Comparison of ENCODE assay signal across 1 mouse cellular context in the genomic region with DNA sequence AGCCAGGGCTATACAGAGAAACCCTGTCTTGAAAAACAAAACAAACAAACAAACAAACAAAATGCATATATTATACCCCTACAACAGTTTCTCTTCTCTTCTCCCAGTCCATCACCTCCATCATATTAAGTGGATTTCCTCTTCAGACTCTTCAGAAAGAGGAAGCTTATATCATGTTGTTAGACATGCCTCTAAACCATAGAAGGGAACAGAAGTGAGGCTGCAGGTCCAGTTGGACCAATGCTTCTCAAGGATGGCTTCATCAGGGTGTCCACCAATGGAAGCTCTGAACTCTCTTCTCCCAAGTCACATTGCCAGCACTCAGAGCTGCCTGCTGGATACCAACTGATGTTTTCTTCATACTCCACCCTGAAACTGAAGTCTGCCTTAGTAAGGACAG. TPM values are rescaled to one million over a fixed set of nuclear protein-coding genes. Genes with fewer than 3 reads are reported as not detected.
"Had no signal": no experiment of that assay in that cellular context is flagged by ENCODE, and none has a peak within 500 bp of the region (broad histone marks: within the 10 kb centered on the region; RNA-seq: fewer than 3 reads in every experiment).

No protein-coding gene starts in this region.

RNA-seq across cellular contexts. Expression of gene Klhl33, which starts 8.0 kb away (rescaled TPM):
- total RNA-seq: neutrophil, adult 5-6 weeks had no signal
